22 mouse cellular contexts compared by ENCODE assay signal in genomic region chr19:20310653-20311052, GRCm38 (mm10).
A peak's percentile ranks its signal among the peaks of the same experiment; 100 is the strongest.
DNase-seq lines count a peak whose midpoint lies in the region; ATAC-seq and TF ChIP-seq lines count a peak whose summit lies in the region.
"Had no signal": no experiment of that assay in that cellular context is flagged by ENCODE, and none has a peak within 500 bp of the region (broad histone marks: within the 10 kb centered on the region; RNA-seq: fewer than 3 reads in every experiment).

No protein-coding gene starts in this region.

- no peak overlapping the region for H3K4me2 ChIP-seq in forebrain, embryonic 11.5 days (ENCODE audit: low read depth, low read length, severe bottlenecking)
- H3K4me2 ChIP-seq in forebrain, embryonic 13.5 days = no peak overlapping the region
- H3K4me2 ChIP-seq in forebrain, embryonic 12.5 days = no peak overlapping the region
- H3K4me2 ChIP-seq in forebrain, embryonic 14.5 days (ENCODE audit: low read length) = no peak overlapping the region
- no peak overlapping the region for H3K4me2 ChIP-seq in forebrain, postnatal 0 days (ENCODE audit: low read depth)
- no peak overlapping the region for H3K4me2 ChIP-seq in hindbrain, embryonic 11.5 days (replicated peaks; ENCODE audit: low read depth, low read length)
- no peak overlapping the region for H3K4me2 ChIP-seq in hindbrain, embryonic 16.5 days (ENCODE audit: low read length)

- ATAC-seq in forebrain, embryonic 11.5 days (replicated peaks; ENCODE audit: low FRiP score) = peak; percentile 75
- ATAC-seq in forebrain, embryonic 13.5 days = no peak
- peak; percentile 67 for ATAC-seq in forebrain, embryonic 12.5 days (ENCODE audit: low FRiP score)
- 0 out of 2 replicates have a peak, but pooled peaks have one; percentile 34 for ATAC-seq in forebrain, embryonic 14.5 days
- no peak for ATAC-seq in forebrain, postnatal 0 days
- 0 out of 2 replicates have a peak, but pooled peaks have one; percentile 14 for ATAC-seq in hindbrain, embryonic 11.5 days (ENCODE audit: low FRiP score)
- no peak for ATAC-seq in hindbrain, embryonic 16.5 days
- ATAC-seq: activated CD4-positive, CD25-positive, alpha-beta regulatory T cell, adult 4 months; CD4-positive, CD25-positive, alpha-beta regulatory T cell, adult 4 months; Patski had no signal

- H3K4me1 ChIP-seq in forebrain, embryonic 11.5 days (replicated peaks; ENCODE audit: control insufficient read depth, insufficient read depth, low read length) = no peaks in the 10 kb centered on the region
- 0 out of 2 replicates have a peak, but pooled peaks cover 2% of the 10 kb centered on the region for H3K4me1 ChIP-seq in forebrain, embryonic 13.5 days
- H3K4me1 ChIP-seq in forebrain, embryonic 12.5 days = no peaks in the 10 kb centered on the region
- H3K4me1 ChIP-seq in forebrain, embryonic 10.5 days = no peaks in the 10 kb centered on the region
- H3K4me1 ChIP-seq in forebrain, embryonic 14.5 days (ENCODE audit: control insufficient read depth, insufficient read depth, low read length) = no peaks in the 10 kb centered on the region
- H3K4me1 ChIP-seq in forebrain, postnatal 0 days (ENCODE audit: insufficient read depth) = no peaks in the 10 kb centered on the region
- no peaks in the 10 kb centered on the region for H3K4me1 ChIP-seq in hindbrain, embryonic 11.5 days (replicated peaks; ENCODE audit: control insufficient read depth, insufficient read depth, low read length)
- H3K4me1 ChIP-seq in hindbrain, embryonic 16.5 days (ENCODE audit: control insufficient read depth, insufficient read depth, low read depth, low read length) = no peaks in the 10 kb centered on the region

- 88% methylated on average over 2 of the region's 2 CpGs for WGBS in forebrain, embryonic 11.5 days
- WGBS in forebrain, embryonic 13.5 days = 72% methylated on average over 2 of the region's 2 CpGs
- WGBS in forebrain, embryonic 12.5 days = 74% methylated on average over 2 of the region's 2 CpGs
- 90% methylated on average over 2 of the region's 2 CpGs for WGBS in forebrain, embryonic 10.5 days
- WGBS in forebrain, embryonic 14.5 days = 65% methylated on average over 2 of the region's 2 CpGs
- 68% methylated on average over 2 of the region's 2 CpGs for WGBS in forebrain, postnatal 0 days
- WGBS in hindbrain, embryonic 11.5 days = 92% methylated on average over 2 of the region's 2 CpGs
- 76% methylated on average over 2 of the region's 2 CpGs for WGBS in hindbrain, embryonic 16.5 days

- no peaks in the 10 kb centered on the region for H3K27me3 ChIP-seq in forebrain, embryonic 11.5 days (ENCODE audit: control insufficient read depth, insufficient read depth, low read length)
- no peaks in the 10 kb centered on the region for H3K27me3 ChIP-seq in forebrain, embryonic 13.5 days
- H3K27me3 ChIP-seq in forebrain, embryonic 12.5 days = no peaks in the 10 kb centered on the region
- no peaks in the 10 kb centered on the region for H3K27me3 ChIP-seq in forebrain, embryonic 10.5 days (ENCODE audit: poor library complexity, severe bottlenecking)
- H3K27me3 ChIP-seq in forebrain, embryonic 14.5 days (replicated peaks; ENCODE audit: control insufficient read depth, insufficient read depth, low read length) = no peaks in the 10 kb centered on the region
- no peaks in the 10 kb centered on the region for H3K27me3 ChIP-seq in forebrain, postnatal 0 days (ENCODE audit: insufficient read depth, low read length)
- no peaks in the 10 kb centered on the region for H3K27me3 ChIP-seq in hindbrain, embryonic 11.5 days (ENCODE audit: control insufficient read depth, insufficient read depth, low read length)
- H3K27me3 ChIP-seq in hindbrain, embryonic 16.5 days (replicated peaks; ENCODE audit: control insufficient read depth, insufficient read depth, low read length) = no peaks in the 10 kb centered on the region
- H3K27me3 ChIP-seq: CH12.LX had no signal

- no peaks in the 10 kb centered on the region for H3K9me3 ChIP-seq in forebrain, embryonic 11.5 days (ENCODE audit: control insufficient read depth, low read length)
- H3K9me3 ChIP-seq in forebrain, embryonic 13.5 days (replicated peaks) = no peaks in the 10 kb centered on the region
- H3K9me3 ChIP-seq in forebrain, embryonic 12.5 days = no peaks in the 10 kb centered on the region
- no peaks in the 10 kb centered on the region for H3K9me3 ChIP-seq in forebrain, embryonic 10.5 days
- H3K9me3 ChIP-seq in forebrain, embryonic 14.5 days (replicated peaks; ENCODE audit: control insufficient read depth, low read length) = no peaks in the 10 kb centered on the region
- no peaks in the 10 kb centered on the region for H3K9me3 ChIP-seq in forebrain, postnatal 0 days (ENCODE audit: low read length)
- no peaks in the 10 kb centered on the region for H3K9me3 ChIP-seq in hindbrain, embryonic 11.5 days (ENCODE audit: control insufficient read depth, low read length)
- H3K9me3 ChIP-seq in hindbrain, embryonic 16.5 days (ENCODE audit: control insufficient read depth, low read length) = no peaks in the 10 kb centered on the region
- H3K9me3 ChIP-seq: G1E had no signal

- H3K9ac ChIP-seq in forebrain, embryonic 11.5 days (ENCODE audit: low read length) = no peak overlapping the region
- no peak overlapping the region for H3K9ac ChIP-seq in forebrain, embryonic 13.5 days
- no peak overlapping the region for H3K9ac ChIP-seq in forebrain, embryonic 12.5 days
- no peak overlapping the region for H3K9ac ChIP-seq in forebrain, embryonic 14.5 days (ENCODE audit: low read length)
- H3K9ac ChIP-seq in forebrain, postnatal 0 days = no peak overlapping the region
- H3K9ac ChIP-seq in hindbrain, embryonic 11.5 days (ENCODE audit: low read depth, low read length) = no peak overlapping the region
- no peak overlapping the region for H3K9ac ChIP-seq in hindbrain, embryonic 16.5 days (ENCODE audit: low read depth, low read length)

- H3K27ac ChIP-seq in forebrain, embryonic 11.5 days (ENCODE audit: low read depth, low read length) = no peak overlapping the region
- H3K27ac ChIP-seq in forebrain, embryonic 13.5 days = no peak overlapping the region
- no peak overlapping the region for H3K27ac ChIP-seq in forebrain, embryonic 12.5 days
- no peak overlapping the region for H3K27ac ChIP-seq in forebrain, embryonic 10.5 days
- H3K27ac ChIP-seq in forebrain, embryonic 14.5 days (ENCODE audit: low read depth, low read length) = no peak overlapping the region
- no peak overlapping the region for H3K27ac ChIP-seq in forebrain, postnatal 0 days (ENCODE audit: low read depth, low read length)
- H3K27ac ChIP-seq in hindbrain, embryonic 11.5 days (ENCODE audit: low read depth, low read length) = no peak overlapping the region
- H3K27ac ChIP-seq in hindbrain, embryonic 16.5 days (ENCODE audit: low read depth, low read length) = no peak overlapping the region

- H3K4me3 ChIP-seq in forebrain, embryonic 11.5 days (ENCODE audit: low read depth, low read length) = no peak overlapping the region
- no peak overlapping the region for H3K4me3 ChIP-seq in forebrain, embryonic 13.5 days
- no peak overlapping the region for H3K4me3 ChIP-seq in forebrain, embryonic 12.5 days (replicated peaks)
- no peak overlapping the region for H3K4me3 ChIP-seq in forebrain, embryonic 10.5 days
- no peak overlapping the region for H3K4me3 ChIP-seq in forebrain, embryonic 14.5 days (ENCODE audit: low read depth, low read length)
- H3K4me3 ChIP-seq in forebrain, postnatal 0 days (ENCODE audit: low read depth, low read length) = no peak overlapping the region
- H3K4me3 ChIP-seq in hindbrain, embryonic 11.5 days (ENCODE audit: low read depth, low read length) = no peak overlapping the region
- H3K4me3 ChIP-seq in hindbrain, embryonic 16.5 days (ENCODE audit: low read length) = no peak overlapping the region

- H3K36me3 ChIP-seq in forebrain, embryonic 11.5 days (ENCODE audit: control insufficient read depth, insufficient read depth, low read length) = no peaks in the 10 kb centered on the region
- H3K36me3 ChIP-seq in forebrain, embryonic 13.5 days (ENCODE audit: poor library complexity, severe bottlenecking) = no peaks in the 10 kb centered on the region
- no peaks in the 10 kb centered on the region for H3K36me3 ChIP-seq in forebrain, embryonic 12.5 days (replicated peaks)
- H3K36me3 ChIP-seq in forebrain, embryonic 10.5 days (replicated peaks) = no peaks in the 10 kb centered on the region
- H3K36me3 ChIP-seq in forebrain, embryonic 14.5 days (ENCODE audit: control insufficient read depth, insufficient read depth, low read length) = no peaks in the 10 kb centered on the region
- H3K36me3 ChIP-seq in forebrain, postnatal 0 days (ENCODE audit: insufficient read depth) = no peaks in the 10 kb centered on the region
- no peaks in the 10 kb centered on the region for H3K36me3 ChIP-seq in hindbrain, embryonic 11.5 days (ENCODE audit: control insufficient read depth, insufficient read depth, low read length)
- no peaks in the 10 kb centered on the region for H3K36me3 ChIP-seq in hindbrain, embryonic 16.5 days (ENCODE audit: control insufficient read depth, insufficient read depth, low read length)
- H3K36me3 ChIP-seq: G1E had no signal

- DNase-seq in forebrain, embryonic 11.5 days (ENCODE audit: low spot score) = no peak
- no peak for DNase-seq in forebrain, embryonic 10.5 days (ENCODE audit: extremely low spot score, low spot score)
- no peak for DNase-seq in forebrain, embryonic 14.5 days (ENCODE audit: low spot score)
- DNase-seq in forebrain, postnatal 0 days = no peak
- DNase-seq in hindbrain, embryonic 11.5 days (ENCODE audit: low spot score) = no peak
- DNase-seq: adrenal gland, adult 2 months; adrenal gland, adult 8-10 months; adrenal gland, postnatal 10 days; adrenal gland, postnatal 14 days; adrenal gland, postnatal 25 days; adrenal gland, postnatal 36 days; B cell, adult 2 months; cerebellum, adult 11 months; cerebellum, adult 11-12 months had no signal

- TF ChIP-seq CTCF in forebrain, postnatal 0 days (IDR thresholded peaks at IDR 0.05; ENCODE audit: low read depth) = no peak

Comparison
In these comparisons a context has a peak if more than half of its experiments do, and no peak if none do; other contexts are left out.
1. ATAC-seq: peak in forebrain, embryonic 11.5 days (single experiment), forebrain, embryonic 12.5 days (single experiment), forebrain, embryonic 14.5 days (single experiment) and hindbrain, embryonic 11.5 days (single experiment); none in forebrain, embryonic 13.5 days (single experiment), forebrain, postnatal 0 days (single experiment) and hindbrain, embryonic 16.5 days (single experiment).